Mouse (Mus musculus): Measurements from ENCODE around the gene Gm20388. TPM values are rescaled to one million over a fixed set of nuclear protein-coding genes. Genes with fewer than 3 reads are reported as not detected.
"Not testable (repeated sequence)": the region's sequence is repeated elsewhere in the genome, so short reads cannot be mapped to it uniquely, and the experiment has no call there.

The Gm20388 gene
- polyA plus RNA-seq, 1 experiment from 2014 or later: 5.3 TPM

- under 1% methylated on average over 75 of the region's 76 CpGs for WGBS
These were observed 3301.9 kb downstream of the Gm20388 start, which contains the start of the genes Chmp1a and Spata33 for GRCm38 (mm10) chr8:123212321-123213117. Gene Chmp1a (minus strand): TSS chr8:123212763. Gene Spata33 (plus strand): TSS chr8:123212832.

GRCm38 (mm10) chr8:123213118-123213772, 3302.6 kb downstream of the Gm20388 start:
- peak; percentile 21 for ATAC-seq (replicated peaks; ENCODE audit: low FRiP score)
- no peaks in the 10 kb centered on the region for H3K9me3 ChIP-seq (ENCODE audit: control insufficient read depth, low read length)
- no peak for DNase-seq (ENCODE audit: low spot score)
- H3K36me3 ChIP-seq (ENCODE audit: control insufficient read depth, insufficient read depth, low read length): peaks cover 10% of the 10 kb centered on the region
- no peaks in the 10 kb centered on the region; the same call in 1 of the 2 replicates for H3K27me3 ChIP-seq (replicated peaks; ENCODE audit: control insufficient read depth, insufficient read depth, low read length)
- peak overlapping the region; percentile 77 for H3K4me2 ChIP-seq
- peak overlapping the region; percentile 99 for H3K9ac ChIP-seq (ENCODE audit: low read depth, low read length)
- H3K4me3 ChIP-seq (ENCODE audit: low read depth, low read length): peak overlapping the region; percentile 99
- H3K27ac ChIP-seq (ENCODE audit: low read depth, low read length): no peak overlapping the region
- H3K4me1 ChIP-seq (replicated peaks; ENCODE audit: control insufficient read depth, insufficient read depth, low read length): peaks cover 8% of the 10 kb centered on the region; the same call in 1 of the 2 replicates
- 23% methylated on average over 22 of the region's 22 CpGs for WGBS

More at GRCm38 (mm10) chr8:123212321-123213117, 3301.9 kb downstream of the Gm20388 start, which contains the start of the genes Chmp1a and Spata33:
- peak; percentile 97 for DNase-seq (ENCODE audit: low spot score)
- Histone ChIP-seq H3K9ac (ENCODE audit: low read depth, low read length) (peak within 1 kb of the TSS; percentile 99), H3K27me3 (replicated peaks; ENCODE audit: control insufficient read depth, insufficient read depth, low read length) (no peaks in the 10 kb centered on the region; the same call in 1 of the 2 replicates), H3K4me2 (peak within 1 kb of the TSS; percentile 77), H3K4me3 (ENCODE audit: low read depth, low read length) (peak within 1 kb of the TSS; percentile 99), H3K27ac (ENCODE audit: low read depth, low read length) (peak within 1 kb of the TSS; percentile 66), H3K4me1 (replicated peaks; ENCODE audit: control insufficient read depth, insufficient read depth, low read length) (peaks cover 8% of the 10 kb centered on the region; the same call in 1 of the 2 replicates), H3K9me3 (ENCODE audit: control insufficient read depth, low read length) (no peaks in the 10 kb centered on the region), H3K36me3 (ENCODE audit: control insufficient read depth, insufficient read depth, low read length) (peaks cover 11% of the 10 kb centered on the region)
- ATAC-seq (replicated peaks; ENCODE audit: low FRiP score): peak; percentile 89

GRCm38 (mm10) chr8:123215430-123215829, 3304.8 kb downstream of the Gm20388 start:
- H3K27me3 ChIP-seq (replicated peaks; ENCODE audit: control insufficient read depth, insufficient read depth, low read length): no peaks in the 10 kb centered on the region; the same call in 1 of the 2 replicates
- no peaks in the 10 kb centered on the region; the same call in 1 of the 2 replicates for H3K36me3 ChIP-seq (ENCODE audit: control insufficient read depth, insufficient read depth, low read length)
- H3K4me2 ChIP-seq: no peak overlapping the region
- peaks cover 8% of the 10 kb centered on the region; the same call in 1 of the 2 replicates for H3K4me1 ChIP-seq (replicated peaks; ENCODE audit: control insufficient read depth, insufficient read depth, low read length)
- H3K9me3 ChIP-seq (ENCODE audit: control insufficient read depth, low read length): no peaks in the 10 kb centered on the region
- no peak overlapping the region for H3K9ac ChIP-seq (ENCODE audit: low read depth, low read length)
- WGBS: 56% methylated on average over 3 of the region's 3 CpGs
- H3K27ac ChIP-seq (ENCODE audit: low read depth, low read length): no peak overlapping the region
- no peak for DNase-seq (ENCODE audit: low spot score)
- no peak overlapping the region for H3K4me3 ChIP-seq (ENCODE audit: low read depth, low read length)
- no peak for ATAC-seq (replicated peaks; ENCODE audit: low FRiP score)

- no peaks in the 10 kb centered on the region for H3K27me3 ChIP-seq (replicated peaks; ENCODE audit: control insufficient read depth, insufficient read depth, low read length)
- H3K4me2 ChIP-seq: no peak overlapping the region
- no peaks in the 10 kb centered on the region for H3K9me3 ChIP-seq (ENCODE audit: control insufficient read depth, low read length)
- H3K4me3 ChIP-seq (ENCODE audit: low read depth, low read length): no peak overlapping the region
- 67% methylated on average over 1 of the region's 1 CpGs for WGBS
- no peaks in the 10 kb centered on the region for H3K36me3 ChIP-seq (ENCODE audit: control insufficient read depth, insufficient read depth, low read length)
- H3K9ac ChIP-seq (ENCODE audit: low read depth, low read length): no peak overlapping the region
- H3K27ac ChIP-seq (ENCODE audit: low read depth, low read length): no peak overlapping the region
- peaks cover 12% of the 10 kb centered on the region for H3K4me1 ChIP-seq (replicated peaks; ENCODE audit: control insufficient read depth, insufficient read depth, low read length)
- no peak for DNase-seq (ENCODE audit: low spot score)
- ATAC-seq (replicated peaks; ENCODE audit: low FRiP score): no peak
These were observed 3310.3 kb downstream of the Gm20388 start for GRCm38 (mm10) chr8:123220917-123221316.

GRCm38 (mm10) chr8:123224278-123225266, 3313.9 kb downstream of the Gm20388 start, which contains the start of gene Cdk10:
Gene Cdk10 (plus strand): TSS chr8:123224842.
- Histone ChIP-seq H3K36me3 (ENCODE audit: control insufficient read depth, insufficient read depth, low read length) (no peaks in the 10 kb centered on the region), H3K27ac (ENCODE audit: low read depth, low read length) (peak within 1 kb of the TSS; percentile 44), H3K9me3 (ENCODE audit: control insufficient read depth, low read length) (no peaks in the 10 kb centered on the region), H3K4me3 (ENCODE audit: low read depth, low read length) (peak within 1 kb of the TSS; percentile 91), H3K9ac (ENCODE audit: low read depth, low read length) (peak within 1 kb of the TSS; percentile 74), H3K27me3 (replicated peaks; ENCODE audit: control insufficient read depth, insufficient read depth, low read length) (no peaks in the 10 kb centered on the region), H3K4me1 (replicated peaks; ENCODE audit: control insufficient read depth, insufficient read depth, low read length) (peaks cover 12% of the 10 kb centered on the region), H3K4me2 (peak within 1 kb of the TSS; percentile 78)
- DNase-seq (ENCODE audit: low spot score) (peak; percentile 94), ATAC-seq (replicated peaks; ENCODE audit: low FRiP score) (peak; percentile 86)
- 3% methylated on average over 59 of the region's 59 CpGs for WGBS

- 100% methylated on average over 1 of the region's 1 CpGs for WGBS
- no peak for DNase-seq (ENCODE audit: low spot score)
- peaks cover 12% of the 10 kb centered on the region for H3K4me1 ChIP-seq (replicated peaks; ENCODE audit: control insufficient read depth, insufficient read depth, low read length)
- H3K4me2 ChIP-seq: no peak overlapping the region
- H3K36me3 ChIP-seq (ENCODE audit: control insufficient read depth, insufficient read depth, low read length): no peaks in the 10 kb centered on the region
- no peaks in the 10 kb centered on the region for H3K9me3 ChIP-seq (ENCODE audit: control insufficient read depth, low read length)
- no peak overlapping the region for H3K27ac ChIP-seq (ENCODE audit: low read depth, low read length)
- no peaks in the 10 kb centered on the region for H3K27me3 ChIP-seq (replicated peaks; ENCODE audit: control insufficient read depth, insufficient read depth, low read length)
- H3K4me3 ChIP-seq (ENCODE audit: low read depth, low read length): no peak overlapping the region
- no peak overlapping the region for H3K9ac ChIP-seq (ENCODE audit: low read depth, low read length)
- no peak for ATAC-seq (replicated peaks; ENCODE audit: low FRiP score)
These were observed 3317.8 kb downstream of the Gm20388 start for GRCm38 (mm10) chr8:123228416-123228815.

GRCm38 (mm10) chr8:123230326-123230725, 3319.7 kb downstream of the Gm20388 start:
- ATAC-seq (replicated peaks; ENCODE audit: low FRiP score); H3K36me3 ChIP-seq (ENCODE audit: control insufficient read depth, insufficient read depth, low read length); DNase-seq (ENCODE audit: low spot score); H3K4me3 ChIP-seq (ENCODE audit: low read depth, low read length); H3K27ac ChIP-seq (ENCODE audit: low read depth, low read length); H3K9me3 ChIP-seq (ENCODE audit: control insufficient read depth, low read length); H3K4me2 ChIP-seq; H3K9ac ChIP-seq (ENCODE audit: low read depth, low read length): not testable (repeated sequence)
- Histone ChIP-seq H3K27me3 (replicated peaks; ENCODE audit: control insufficient read depth, insufficient read depth, low read length) (peaks cover 14% of the 10 kb centered on the region), H3K4me1 (replicated peaks; ENCODE audit: control insufficient read depth, insufficient read depth, low read length) (peaks cover 11% of the 10 kb centered on the region)
- 88% methylated on average over 11 of the region's 11 CpGs for WGBS

- no peaks in the 10 kb centered on the region for H3K9me3 ChIP-seq (ENCODE audit: control insufficient read depth, low read length)
- no peak overlapping the region for H3K27ac ChIP-seq (ENCODE audit: low read depth, low read length)
- no peak overlapping the region for H3K4me2 ChIP-seq
- DNase-seq (ENCODE audit: low spot score) (no peak), ATAC-seq (replicated peaks; ENCODE audit: low FRiP score) (no peak)
- peaks cover 10% of the 10 kb centered on the region for H3K4me1 ChIP-seq (replicated peaks; ENCODE audit: control insufficient read depth, insufficient read depth, low read length)
- H3K36me3 ChIP-seq (ENCODE audit: control insufficient read depth, insufficient read depth, low read length): no peaks in the 10 kb centered on the region
- no peak overlapping the region; the same call in 1 of the 2 replicates for H3K9ac ChIP-seq (ENCODE audit: low read depth, low read length)
- no peak overlapping the region for H3K4me3 ChIP-seq (ENCODE audit: low read depth, low read length)
- 66% methylated on average over 5 of the region's 5 CpGs for WGBS
- H3K27me3 ChIP-seq (replicated peaks; ENCODE audit: control insufficient read depth, insufficient read depth, low read length): peaks cover 16% of the 10 kb centered on the region
These were observed 3321.1 kb downstream of the Gm20388 start for GRCm38 (mm10) chr8:123231742-123232141.
